Mouse (Mus musculus): ENCODE measurements around the gene Fcgrt. TPM values are rescaled to one million over a fixed set of nuclear protein-coding genes. Genes with fewer than 3 reads are reported as not detected.

Gene Fcgrt
- total and polyA plus RNA-seq, 3 experiments = 0.13 to 0.16 TPM; not detected in 1

GRCm38 (mm10) chr7:45090251-45090977 is 13.2 kb downstream of the Fcgrt start:
- peaks cover 3 to 16% of the 10 kb centered on the region in 2 experiments for H3K4me1 ChIP-seq (ENCODE audit: control insufficient read depth in 1 of 2, insufficient read depth in 2 of 2)
- H3K27me3 ChIP-seq (replicated peaks) = no peaks in the 10 kb centered on the region
- no peak overlapping the region for H3K27ac ChIP-seq (ENCODE audit: insufficient read depth, low read depth)

GRCm38 (mm10) chr7:45088597-45088996 is 15.1 kb downstream of the Fcgrt start:
- no peak overlapping the region for H3K27ac ChIP-seq (ENCODE audit: insufficient read depth, low read depth)
- dilution Hi-C loops (cut with MboI; ENCODE audit: extremely low pct_ligation_motif_present, extremely low pct_unique_long_range_greater_than_20kb, low sequenced_read_pairs) (no loop called here), in situ Hi-C loops (cut with MboI; ENCODE audit: low pct_ligation_motif_present, low pct_unique_long_range_greater_than_20kb, low sequenced_read_pairs) (no loop called here)
- peaks cover 3 to 16% of the 10 kb centered on the region in 2 experiments for H3K4me1 ChIP-seq (ENCODE audit: control insufficient read depth in 1 of 2, insufficient read depth in 2 of 2)
- no peak overlapping the region for H3K9ac ChIP-seq (ENCODE audit: insufficient read depth, low read depth)
- H3K36me3 ChIP-seq (replicated peaks in 1 of 2; ENCODE audit: control insufficient read depth in 1 of 2, insufficient read depth in 1 of 2, low read length in 1 of 2) = no peaks in the 10 kb centered on the region
- no peak overlapping the region for H3K4me2 ChIP-seq (ENCODE audit: insufficient read depth, low read depth, poor library complexity, severe bottlenecking)
- no peak for TF ChIP-seq SIN3A (IDR thresholded peaks at IDR 0.05; ENCODE audit: low read length)
- TF ChIP-seq MAZ (IDR thresholded peaks at IDR 0.05; ENCODE audit: low read depth, low read length) = no peak
- TF ChIP-seq TCF12 (IDR thresholded peaks at IDR 0.05; ENCODE audit: low read depth, low read length) = no peak
- no peak for TF ChIP-seq CHD2 (IDR thresholded peaks at IDR 0.05; ENCODE audit: low read length)
- TF ChIP-seq SMC3 (IDR thresholded peaks at IDR 0.05; ENCODE audit: low read depth, low read length) = no peak
- no peak for TF ChIP-seq MAX (IDR thresholded peaks at IDR 0.05; ENCODE audit: low read length)
- TF ChIP-seq ZMIZ1 (IDR thresholded peaks at IDR 0.05; ENCODE audit: low read depth, low read length) = no peak
- TF ChIP-seq USF1 (IDR thresholded peaks at IDR 0.05; ENCODE audit: low read depth, low read length) = no peak
- no peak for TF ChIP-seq JUN (IDR thresholded peaks at IDR 0.05; ENCODE audit: insufficient read depth, low read depth, low read length)
- no peak for TF ChIP-seq MAFK (IDR thresholded peaks at IDR 0.05; ENCODE audit: insufficient replicate concordance, low read length)
- no peak for TF ChIP-seq GABPA (IDR thresholded peaks at IDR 0.05; ENCODE audit: insufficient replicate concordance, low read depth, low read length)
- TF ChIP-seq IRF4 (IDR thresholded peaks at IDR 0.05; ENCODE audit: low read depth, low read length) = no peak
- TF ChIP-seq ZKSCAN1 (IDR thresholded peaks at IDR 0.05; ENCODE audit: borderline replicate concordance, low read depth, low read length) = no peak
- no peak for TF ChIP-seq ELF1 (IDR thresholded peaks at IDR 0.05; ENCODE audit: low read depth, low read length)
- no peak for TF ChIP-seq ZNF384 (IDR thresholded peaks at IDR 0.05; ENCODE audit: low read depth, low read length)
- no peak for TF ChIP-seq EP300 (IDR thresholded peaks at IDR 0.05; ENCODE audit: low read length)
- TF ChIP-seq JUND (conservative IDR thresholded peaks at IDR 0.05; ENCODE audit: low read depth, low read length) = no peak
- TF ChIP-seq RAD21 (IDR thresholded peaks at IDR 0.05; ENCODE audit: low read depth, low read length) = no peak
- no peak for TF ChIP-seq ETS1 (conservative IDR thresholded peaks at IDR 0.05; ENCODE audit: low read depth, low read length)
- DNase-seq (ENCODE audit: extremely low read depth) = no peak
- peaks cover 4% of the 10 kb centered on the region for H3K9me3 ChIP-seq (replicated peaks; ENCODE audit: low read length)
- H3K27me3 ChIP-seq (replicated peaks) = no peaks in the 10 kb centered on the region
- no peak overlapping the region for H3K4me3 ChIP-seq (replicated peaks in 1 of 3; ENCODE audit: low read depth in 2 of 3, low read length in 2 of 3, poor library complexity in 1 of 3)
- H3K79me2 ChIP-seq (replicated peaks; ENCODE audit: control insufficient read depth, extremely low read depth, insufficient read depth, poor library complexity, severe bottlenecking) = no peaks in the 10 kb centered on the region

More at GRCm38 (mm10) chr7:45090251-45090977, 13.2 kb downstream of the Fcgrt start:
- in situ Hi-C loops (cut with MboI; ENCODE audit: low pct_ligation_motif_present, low pct_unique_long_range_greater_than_20kb, low sequenced_read_pairs) = no loop called here
- dilution Hi-C loops (cut with MboI; ENCODE audit: extremely low pct_ligation_motif_present, extremely low pct_unique_long_range_greater_than_20kb, low sequenced_read_pairs) = no loop called here
- H3K4me3 ChIP-seq (replicated peaks in 1 of 3; ENCODE audit: low read depth in 2 of 3, low read length in 2 of 3, poor library complexity in 1 of 3) = no peak overlapping the region
- H3K79me2 ChIP-seq (replicated peaks; ENCODE audit: control insufficient read depth, extremely low read depth, insufficient read depth, poor library complexity, severe bottlenecking) = no peaks in the 10 kb centered on the region
- H3K9ac ChIP-seq (ENCODE audit: insufficient read depth, low read depth) = no peak overlapping the region
- DNase-seq (ENCODE audit: extremely low read depth) = peak; percentile 41
- H3K9me3 ChIP-seq (replicated peaks; ENCODE audit: low read length) = peaks cover 4% of the 10 kb centered on the region
- no peaks in the 10 kb centered on the region for H3K36me3 ChIP-seq (replicated peaks in 1 of 2; ENCODE audit: control insufficient read depth in 1 of 2, insufficient read depth in 1 of 2, low read length in 1 of 2)
- TF ChIP-seq ZNF384 (IDR thresholded peaks at IDR 0.05; ENCODE audit: low read depth, low read length) = no peak
- H3K4me2 ChIP-seq (ENCODE audit: insufficient read depth, low read depth, poor library complexity, severe bottlenecking) = no peak overlapping the region
